Comparison of ENCODE assay signal across 10 mouse cellular contexts in the genomic region with DNA sequence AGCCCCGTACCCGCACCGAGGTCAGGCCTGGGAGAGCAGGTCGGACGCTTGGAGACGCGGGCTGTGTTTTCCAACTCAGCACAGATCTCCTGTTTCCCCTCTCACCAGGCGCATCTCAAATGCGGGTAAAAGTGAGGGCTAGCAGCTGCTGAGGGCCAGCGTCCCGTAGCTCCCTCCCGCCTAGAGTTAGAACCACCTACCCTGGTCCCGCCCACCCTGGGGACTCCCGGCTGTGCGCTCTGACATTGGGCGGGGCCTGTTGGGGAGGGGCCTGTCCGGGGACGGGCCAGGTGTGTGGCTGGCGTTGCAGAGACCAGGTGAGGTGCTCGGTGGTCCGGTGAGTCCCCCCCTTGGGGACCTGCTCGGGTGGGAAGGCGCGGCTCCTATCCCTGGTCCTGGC. TPM values are rescaled to one million over a fixed set of nuclear protein-coding genes. Genes with fewer than 3 reads are reported as not detected.
DNase-seq lines count a peak whose midpoint lies in the region; ATAC-seq lines count a peak whose summit lies in the region.
"Had no signal": no experiment of that assay in that cellular context is flagged by ENCODE, and none has a peak within 500 bp of the region (broad histone marks: within the 10 kb centered on the region; RNA-seq: fewer than 3 reads in every experiment).

A gene (plus strand): TSS at position 262 of the 400 bp plus-strand sequence.

- peak within 1 kb of the TSS; percentile 8 for H3K4me3 ChIP-seq in forebrain, embryonic 14.5 days (ENCODE audit: low read depth, low read length)
- peak within 1 kb of the TSS; percentile 48 for H3K4me3 ChIP-seq in intestine, embryonic 15.5 days (replicated peaks)
- peak within 1 kb of the TSS; percentile 40 for H3K4me3 ChIP-seq in liver, embryonic 16.5 days (ENCODE audit: low read depth, low read length)
- H3K4me3 ChIP-seq: myocyte had no signal

- H3K36me3 ChIP-seq in forebrain, embryonic 14.5 days (ENCODE audit: control insufficient read depth, insufficient read depth, low read length), result no peaks in the 10 kb centered on the region
- no peaks in the 10 kb centered on the region for H3K36me3 ChIP-seq in intestine, embryonic 15.5 days
- no peaks in the 10 kb centered on the region for H3K36me3 ChIP-seq in liver, embryonic 16.5 days (ENCODE audit: control insufficient read depth, insufficient read depth)
- H3K36me3 ChIP-seq: G1E had no signal

- H3K27me3 ChIP-seq in forebrain, embryonic 14.5 days (replicated peaks; ENCODE audit: control insufficient read depth, insufficient read depth, low read length), result peaks cover 27% of the 10 kb centered on the region
- H3K27me3 ChIP-seq in intestine, embryonic 15.5 days (replicated peaks), result no peaks in the 10 kb centered on the region
- peaks cover 16% of the 10 kb centered on the region for H3K27me3 ChIP-seq in liver, embryonic 16.5 days (ENCODE audit: control insufficient read depth, insufficient read depth, low read depth, low read length)

- H3K27ac ChIP-seq in forebrain, embryonic 14.5 days (ENCODE audit: low read depth, low read length), result no peak within 1 kb of the TSS
- H3K27ac ChIP-seq in intestine, embryonic 15.5 days, result peak within 1 kb of the TSS; percentile 22; the same call in 1 of the 2 replicates
- no peak within 1 kb of the TSS for H3K27ac ChIP-seq in liver, embryonic 16.5 days (ENCODE audit: low read length)

- H3K9me3 ChIP-seq in forebrain, embryonic 14.5 days (replicated peaks; ENCODE audit: control insufficient read depth, low read length), result no peaks in the 10 kb centered on the region
- H3K9me3 ChIP-seq in intestine, embryonic 15.5 days, result no peaks in the 10 kb centered on the region
- H3K9me3 ChIP-seq in liver, embryonic 16.5 days (replicated peaks; ENCODE audit: control insufficient read depth, low read length), result no peaks in the 10 kb centered on the region

- H3K9ac ChIP-seq in forebrain, embryonic 14.5 days (ENCODE audit: low read length), result no peak within 1 kb of the TSS
- peak within 1 kb of the TSS; percentile 33 for H3K9ac ChIP-seq in intestine, embryonic 15.5 days
- no peak within 1 kb of the TSS for H3K9ac ChIP-seq in liver, embryonic 16.5 days (ENCODE audit: low read depth, low read length)

- H3K4me1 ChIP-seq in forebrain, embryonic 14.5 days (ENCODE audit: control insufficient read depth, insufficient read depth, low read length), result peaks cover 10% of the 10 kb centered on the region; the same call in 1 of the 2 replicates
- H3K4me1 ChIP-seq in intestine, embryonic 15.5 days (replicated peaks), result peaks cover 23% of the 10 kb centered on the region
- H3K4me1 ChIP-seq in liver, embryonic 16.5 days (ENCODE audit: control insufficient read depth, low read depth, low read length), result no peaks in the 10 kb centered on the region; the same call in 1 of the 2 replicates

- 4% methylated on average over 23 of the region's 24 CpGs for WGBS in forebrain, embryonic 14.5 days
- 2% methylated on average over 24 of the region's 24 CpGs for WGBS in intestine, embryonic 15.5 days
- WGBS in liver, embryonic 16.5 days (ENCODE audit: insufficient replicate concordance), result 6% methylated on average over 23 of the region's 24 CpGs

- no peak for ATAC-seq in forebrain, embryonic 14.5 days
- peak; percentile 87 for ATAC-seq in intestine, embryonic 15.5 days
- ATAC-seq in liver, embryonic 16.5 days (ENCODE audit: low read depth), result peak; percentile 68
- ATAC-seq in cerebellum, adult (ENCODE audit: insufficient number of reproducible peaks, low FRiP score, low TSS enrichment), result no peak

- peak; percentile 96 for DNase-seq in heart, adult 11 months
- no peak for DNase-seq in heart, adult 9 months (ENCODE audit: low spot score in 2 of 2)
- DNase-seq in forebrain, embryonic 14.5 days (ENCODE audit: low spot score), result no peak
- peak; percentile 51 to 63 for DNase-seq in spleen, postnatal 36 days (ENCODE audit: low spot score in 2 of 2)
- no peak for DNase-seq in c-Kit-positive CD71-positive TER-119-positive erythroid progenitor cells, embryonic 14.5 days (ENCODE audit: low spot score)

- H3K4me2 ChIP-seq in forebrain, embryonic 14.5 days (ENCODE audit: low read length), result peak within 1 kb of the TSS; percentile 40
- peak within 1 kb of the TSS; percentile 93 for H3K4me2 ChIP-seq in intestine, embryonic 15.5 days (replicated peaks)
- peak within 1 kb of the TSS; percentile 54 for H3K4me2 ChIP-seq in liver, embryonic 16.5 days (ENCODE audit: low read depth, low read length)

RNA-seq across cellular contexts. Expression of the gene that starts here (rescaled TPM):
- polyA plus RNA-seq in forebrain, embryonic 14.5 days (2014; fragmentation: Nextera tagmentation; extraction: Ambion mirVana), result 0.20 and 0.37 TPM in 2 replicates
- 12.5 and 14.1 TPM in 2 replicates for polyA plus RNA-seq in intestine, embryonic 15.5 days (2015; fragmentation: Nextera tagmentation; extraction: Ambion mirVana)
- 0.33 and 0.63 TPM in 2 replicates for polyA plus RNA-seq in liver, embryonic 16.5 days (2015; fragmentation: Nextera tagmentation; extraction: Ambion mirVana)
- polyA plus RNA-seq: G1E, myocyte had no signal

Comparison
In these comparisons a context has a peak if more than half of its experiments do, and no peak if none do; other contexts are left out.
1. DNase-seq: peak in heart, adult 11 months (single experiment) and spleen, postnatal 36 days (2 of 2); none in heart, adult 9 months (0 of 2), forebrain, embryonic 14.5 days (single experiment) and c-Kit-positive CD71-positive TER-119-positive erythroid progenitor cells, embryonic 14.5 days (single experiment).
2. Peak in ATAC-seq, H3K4me3 ChIP-seq and H3K4me2 ChIP-seq in liver, embryonic 16.5 days; RNA of the gene not detected or under 1 TPM.
3. H3K4me2 ChIP-seq: peak in every context shown above with its lines; median percentile 93 in intestine, embryonic 15.5 days; 54 in liver, embryonic 16.5 days; 40 in forebrain, embryonic 14.5 days.
4. Peak in every context shown above with its lines, with median percentiles within 50 percentile points of each other: H3K4me3 ChIP-seq.